ENCODE assay signal across 15 mouse cellular contexts in the genomic region with DNA sequence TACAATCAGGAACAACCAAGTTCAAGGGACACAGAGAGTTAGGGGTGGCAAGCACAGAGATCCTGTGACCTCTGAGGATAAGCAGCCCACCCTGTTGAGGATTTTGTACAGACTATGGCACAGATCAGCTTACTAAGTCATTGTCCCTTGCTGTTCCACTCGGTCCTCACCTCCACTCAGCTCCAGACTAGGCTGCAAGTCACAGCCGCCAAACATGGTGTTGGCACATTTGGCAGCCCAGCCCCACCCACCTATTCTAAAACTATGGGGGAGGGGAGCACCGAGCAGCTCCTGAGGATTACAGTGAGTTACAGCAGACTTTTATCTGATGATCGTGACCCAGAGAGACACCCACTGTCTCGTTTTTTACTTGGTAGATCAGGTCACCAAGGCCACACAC.
"Had no signal": no experiment of that assay in that cellular context is flagged by ENCODE, and none has a peak within 500 bp of the region (broad histone marks: within the 10 kb centered on the region; RNA-seq: fewer than 3 reads in every experiment).

No protein-coding gene starts in this region.

- H3K27ac ChIP-seq: left cerebral cortex, adult 2 months; limb, embryonic 12.5 days; liver, embryonic 15.5 days; midbrain, embryonic 15.5 days; neural tube, embryonic 12.5 days; stomach, postnatal 0 days had no signal

- H3K4me2 ChIP-seq: limb, embryonic 12.5 days; liver, embryonic 15.5 days; midbrain, embryonic 15.5 days; neural tube, embryonic 12.5 days had no signal

- H3K36me3 ChIP-seq: limb, embryonic 12.5 days; liver, embryonic 15.5 days; midbrain, embryonic 15.5 days; neural tube, embryonic 12.5 days had no signal

- H3K4me3 ChIP-seq: left cerebral cortex, adult 2 months; limb, embryonic 12.5 days; liver, embryonic 15.5 days; midbrain, embryonic 15.5 days; neural tube, embryonic 12.5 days had no signal

- H3K27me3 ChIP-seq: limb, embryonic 12.5 days; liver, embryonic 15.5 days; midbrain, embryonic 15.5 days; neural tube, embryonic 12.5 days had no signal

- DNase-seq: kidney, adult 18-20 months; kidney, postnatal 10 days; kidney, postnatal 4 days; liver; lung, adult 2 months; lung, postnatal 36 days; thymus, adult 2 months; thymus, postnatal 36 days had no signal

- H3K9me3 ChIP-seq: limb, embryonic 12.5 days; liver, embryonic 15.5 days; midbrain, embryonic 15.5 days; neural tube, embryonic 12.5 days had no signal

- ATAC-seq: lung, postnatal 0 days; midbrain, embryonic 15.5 days had no signal

- H3K9ac ChIP-seq: limb, embryonic 12.5 days; liver, embryonic 15.5 days; midbrain, embryonic 15.5 days; neural tube, embryonic 12.5 days had no signal
